Mouse (Mus musculus) neural tube, embryonic 10.5 days (tissue): ENCODE measurements around the gene Stoml1.

Experiments used
- DNase-seq: peaks from one replicate; pipeline ENCODE4 v3.0.0-alpha.2; 2017; ENCODE audit warnings: low spot score; ENCODE audit errors: extremely low spot score

Stoml1 gene

DNA sequence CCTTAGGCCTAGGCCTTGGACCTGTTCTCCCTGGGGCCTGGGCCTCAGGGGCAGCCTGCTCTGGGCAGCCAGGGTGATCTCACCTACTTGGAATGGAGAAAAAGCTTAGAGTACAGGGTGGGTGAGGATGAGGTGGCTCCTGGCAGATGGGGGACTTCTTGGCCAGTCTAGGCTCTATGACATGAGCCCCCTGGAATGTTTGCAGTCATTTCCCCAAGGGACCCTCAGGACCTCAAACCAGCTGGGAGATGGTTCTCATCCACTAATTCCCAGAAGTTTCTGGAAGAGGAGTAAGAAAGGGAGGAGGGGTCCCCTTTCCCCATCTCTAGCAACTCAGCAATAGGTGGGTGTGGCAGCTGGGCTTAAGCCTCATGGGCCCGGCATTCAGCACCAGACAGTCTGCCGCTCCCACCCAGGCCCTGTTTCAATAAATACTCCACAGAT, 46.4 kb downstream of the Stoml1 start:
- DNase-seq: no peak

DNA sequence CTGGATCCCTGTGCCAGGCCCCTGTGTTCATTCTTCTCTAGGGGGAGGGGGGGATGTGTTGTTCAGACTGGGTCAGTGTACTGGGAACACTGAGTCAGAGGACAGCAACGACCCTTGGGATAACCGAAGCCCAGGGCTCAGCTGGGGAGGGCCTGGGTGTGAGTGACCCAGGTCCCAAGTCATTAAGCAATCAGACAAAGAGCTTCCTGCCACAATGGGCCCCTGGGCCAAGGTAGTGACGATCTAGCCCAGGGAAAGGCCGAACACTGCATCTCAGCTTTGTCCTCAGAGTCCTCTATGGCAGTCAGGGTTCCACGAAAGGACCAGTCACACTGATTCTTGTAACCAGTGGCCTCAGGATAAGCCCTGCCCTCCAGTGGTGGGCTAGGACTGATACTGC, 50.2 kb downstream of the Stoml1 start:
- no peak for DNase-seq

- DNase-seq: no peak
These were observed 50.8 kb downstream of the Stoml1 start for GRCm38 (mm10) chr9:58303599-58304271.

DNA sequence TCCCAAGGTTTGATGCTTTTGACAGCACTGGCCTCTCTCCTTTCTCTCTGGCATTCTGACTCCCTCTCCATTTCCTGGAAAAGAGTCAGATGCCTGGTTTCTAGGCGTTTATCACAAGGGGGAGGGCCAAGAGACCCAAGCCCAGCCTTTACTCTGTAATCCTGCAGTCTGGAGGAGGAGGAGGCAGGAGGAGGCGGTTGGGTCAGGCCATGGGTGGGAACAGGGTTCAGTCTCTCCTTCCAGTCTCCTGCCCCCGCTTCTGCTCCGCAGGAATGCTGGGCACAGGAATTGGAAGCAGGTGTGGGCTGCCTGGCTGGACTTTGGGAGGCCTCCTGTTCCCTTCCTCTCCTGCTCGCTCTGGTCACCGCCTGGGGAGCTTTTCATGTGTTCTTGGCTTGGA, 52.7 kb downstream of the Stoml1 start:
- DNase-seq: no peak

DNA sequence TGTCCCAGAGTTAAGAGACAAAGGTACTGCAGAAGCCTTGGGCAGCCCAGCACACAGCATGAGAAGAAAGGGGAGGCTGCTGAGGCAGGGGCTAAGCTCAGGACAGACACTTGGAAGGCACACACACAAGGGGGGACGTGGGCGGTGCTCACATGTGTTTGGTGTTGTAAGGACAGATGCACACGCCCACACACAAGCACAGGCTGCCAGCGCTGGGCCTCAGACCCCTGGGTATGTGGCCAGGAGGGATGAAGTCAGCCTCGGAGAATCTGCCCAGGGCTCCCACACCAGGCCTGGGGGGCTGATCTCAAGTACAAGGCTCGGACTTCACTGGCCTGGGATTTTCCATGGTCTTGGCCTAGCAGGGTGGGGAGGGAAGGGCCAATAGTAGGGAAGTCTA, 55.4 kb downstream of the Stoml1 start:
- no peak for DNase-seq

- no peak for DNase-seq
These were observed 57.2 kb downstream of the Stoml1 start for GRCm38 (mm10) chr9:58310043-58310660.

DNA sequence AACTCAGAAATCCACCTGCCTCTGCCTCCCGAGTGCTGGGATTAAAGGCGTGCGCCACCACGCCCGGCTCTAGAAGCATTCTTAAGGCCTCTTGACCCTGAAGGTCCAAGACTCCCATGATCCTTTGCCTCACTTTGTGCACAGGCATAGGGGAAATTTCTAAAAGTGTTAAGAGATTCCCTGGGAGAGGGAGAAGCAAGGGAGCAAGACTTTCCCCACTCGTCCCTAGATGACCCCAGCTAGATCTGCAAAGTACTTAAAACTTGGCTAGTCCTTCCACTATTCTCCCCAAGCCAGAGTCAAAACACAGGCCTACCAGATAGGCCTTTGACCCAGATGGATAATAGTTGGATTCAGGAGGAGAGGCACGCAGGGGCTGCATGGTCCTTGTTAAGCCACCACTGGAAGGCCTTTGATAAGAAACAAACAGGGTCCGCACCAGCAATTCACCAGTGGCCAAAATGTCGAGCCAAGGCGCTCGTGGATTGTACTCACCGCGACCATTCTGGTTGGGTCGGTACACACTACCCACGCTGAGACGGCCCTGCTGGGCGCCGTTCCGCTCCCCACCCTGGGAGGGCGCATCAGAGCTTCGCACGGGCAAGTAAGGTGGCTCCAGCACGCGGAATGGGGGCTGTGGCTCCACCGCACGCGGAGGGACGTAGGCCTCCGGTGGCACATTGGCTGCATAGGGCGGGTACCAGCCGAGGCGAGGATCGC, 58.4 kb downstream of the Stoml1 start:
- DNase-seq: peak; percentile 50
